Mouse (Mus musculus): ENCODE measurements around the gene Stip1.

DNA sequence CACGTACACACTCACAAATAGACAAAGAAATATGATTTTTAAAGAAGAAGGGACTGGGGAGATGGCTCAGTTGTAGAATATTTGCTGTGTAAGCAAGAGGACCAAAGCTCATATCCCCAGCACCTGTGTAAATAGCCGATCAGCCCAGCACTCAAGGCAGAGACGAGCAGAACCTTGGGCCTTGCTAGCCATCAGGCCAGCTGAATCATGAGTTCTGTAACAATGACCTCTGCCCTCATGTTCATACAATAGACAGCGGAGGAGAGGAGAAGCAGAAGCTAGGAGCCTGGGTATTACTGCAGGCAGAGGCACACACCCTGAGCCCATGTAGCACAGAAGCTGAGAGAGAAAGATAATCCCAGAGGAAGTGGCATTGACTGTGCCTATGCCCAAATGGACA lies 27.3 kb downstream of the Stip1 start:
- TF ChIP-seq CTCF (conservative IDR thresholded peaks at IDR 0.05; ENCODE audit: low read length) (no peak), POU5F1 (IDR thresholded peaks at IDR 0.05; ENCODE audit: borderline replicate concordance, low read length) (no peak)

Data from E14TG2a.4 (cell line).